Mouse (Mus musculus): Measurements from ENCODE around the gene March4.

The March4 gene

GRCm38 (mm10) chr1:72449752-72450151 lies 87.0 kb downstream of the March4 start:
- DNase-seq (ENCODE audit: low spot score in 2 of 2), result no peak

GRCm38 (mm10) chr1:72442747-72443146 lies 94.0 kb downstream of the March4 start:
- no peak for DNase-seq (ENCODE audit: low spot score in 2 of 2)

- peak; percentile 45 to 48 for DNase-seq (ENCODE audit: low spot score in 2 of 2)
Measured at GRCm38 (mm10) chr1:72439146-72439545, 97.6 kb downstream of the March4 start.

GRCm38 (mm10) chr1:72436967-72437366 lies 99.8 kb downstream of the March4 start:
- no peak for DNase-seq (ENCODE audit: low spot score in 2 of 2)

GRCm38 (mm10) chr1:72434510-72434909 lies 102.2 kb downstream of the March4 start:
- no peak for DNase-seq (ENCODE audit: low spot score in 2 of 2)

GRCm38 (mm10) chr1:72432579-72432978 lies 104.2 kb downstream of the March4 start:
- no peak for DNase-seq (ENCODE audit: low spot score in 2 of 2)

- no peak for DNase-seq (ENCODE audit: low spot score in 2 of 2)
Measured at GRCm38 (mm10) chr1:72429107-72429807, 107.5 kb downstream of the March4 start.

GRCm38 (mm10) chr1:72428526-72428925 lies 108.2 kb downstream of the March4 start:
- DNase-seq (ENCODE audit: low spot score in 2 of 2), result no peak

GRCm38 (mm10) chr1:72426456-72426855 lies 110.3 kb downstream of the March4 start:
- DNase-seq (ENCODE audit: low spot score in 2 of 2), result no peak

GRCm38 (mm10) chr1:72422121-72422520 lies 114.6 kb downstream of the March4 start:
- DNase-seq (ENCODE audit: low spot score in 2 of 2), result no peak

GRCm38 (mm10) chr1:72420220-72420619 lies 116.5 kb downstream of the March4 start:
- no peak for DNase-seq (ENCODE audit: low spot score in 2 of 2)

GRCm38 (mm10) chr1:72418744-72419655 lies 117.7 kb downstream of the March4 start:
- no peak for DNase-seq (ENCODE audit: low spot score in 2 of 2)

GRCm38 (mm10) chr1:72414561-72415253 lies 122.0 kb downstream of the March4 start:
- DNase-seq (ENCODE audit: low spot score in 2 of 2), result no peak

- no peak for DNase-seq (ENCODE audit: low spot score in 2 of 2)
Measured at GRCm38 (mm10) chr1:72414133-72414532, 122.6 kb downstream of the March4 start.

- no peak for DNase-seq (ENCODE audit: low spot score in 2 of 2)
Measured at GRCm38 (mm10) chr1:72413205-72413604, 123.5 kb downstream of the March4 start.

GRCm38 (mm10) chr1:72411108-72411507 lies 125.6 kb downstream of the March4 start:
- DNase-seq (ENCODE audit: low spot score in 2 of 2), result peak; percentile 18 to 19

- no peak for DNase-seq (ENCODE audit: low spot score in 2 of 2)
Measured at GRCm38 (mm10) chr1:72409936-72410335, 126.8 kb downstream of the March4 start.

- DNase-seq (ENCODE audit: low spot score in 2 of 2), result no peak
Measured at GRCm38 (mm10) chr1:72406505-72407079, 130.1 kb downstream of the March4 start.

GRCm38 (mm10) chr1:72401331-72402069 lies 135.2 kb downstream of the March4 start:
- no peak for DNase-seq (ENCODE audit: low spot score in 2 of 2)

- DNase-seq (ENCODE audit: low spot score in 2 of 2), result peak; percentile 17 to 34
Measured at GRCm38 (mm10) chr1:72400616-72401015, 136.1 kb downstream of the March4 start.

GRCm38 (mm10) chr1:72399720-72400401 lies 136.9 kb downstream of the March4 start:
- no peak for DNase-seq (ENCODE audit: low spot score in 2 of 2)

Measured in frontal cortex, postnatal 36 days (tissue).